Mouse (Mus musculus): ENCODE measurements around the gene Hoxc8.

The Hoxc8 gene

DNA sequence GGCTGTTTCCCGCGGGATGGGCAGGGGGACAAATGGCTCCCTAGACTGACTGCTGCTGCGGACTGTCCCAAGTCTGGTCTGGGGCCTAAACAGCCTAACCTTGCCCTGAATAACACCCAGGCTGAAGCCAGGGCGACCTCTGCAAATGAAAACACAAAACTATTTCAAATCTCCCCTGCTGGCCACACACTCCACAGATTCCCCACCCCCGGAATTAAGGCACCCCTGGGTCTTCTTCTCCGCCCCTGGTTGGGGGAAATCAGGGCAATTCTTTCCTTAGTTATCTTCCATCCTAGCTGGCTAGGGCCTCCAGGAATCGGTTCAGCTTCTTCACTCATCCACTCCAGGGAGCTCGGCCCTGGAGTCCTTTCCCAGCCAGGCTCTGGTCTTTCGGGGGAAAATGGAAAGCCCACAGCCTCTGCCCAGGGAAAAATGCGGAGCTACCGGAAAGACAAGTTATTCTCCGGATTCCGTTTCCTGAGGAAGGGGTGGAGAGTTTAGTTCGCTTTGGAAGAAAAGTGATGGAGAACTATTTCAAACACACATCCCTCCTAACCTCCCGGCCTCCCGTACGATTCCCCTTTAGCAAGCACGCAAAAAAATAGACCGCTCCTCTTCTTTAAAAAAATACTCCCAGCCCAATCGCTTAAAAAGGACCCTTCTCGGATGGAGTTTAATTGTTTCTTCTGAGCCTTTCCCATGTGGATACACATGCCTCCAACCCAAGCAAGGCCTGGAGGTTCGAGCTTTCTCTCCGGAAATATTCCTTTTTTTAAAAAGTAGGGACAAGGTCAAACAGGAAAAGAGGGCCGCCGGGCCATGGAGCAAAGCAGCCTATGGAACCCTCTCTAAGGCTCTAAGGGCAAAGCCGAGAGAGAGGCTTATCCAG, 25.2 kb upstream of the Hoxc8 start:
- DNase-seq, result no peak

- peak; percentile 51 to 52 for DNase-seq
Observed at GRCm38 (mm10) chr15:102965892-102966775, 24.3 kb upstream of the Hoxc8 start.

- no peak for DNase-seq
Observed at GRCm38 (mm10) chr15:102966776-102967311, 23.6 kb upstream of the Hoxc8 start, which contains the start of gene Hoxc10. Gene Hoxc10 (plus strand): TSS chr15:102966796.

GRCm38 (mm10) chr15:102967312-102967510, 23.2 kb upstream of the Hoxc8 start, which contains the start of gene Hoxc5:
Gene Hoxc5 (plus strand): TSS chr15:102967443.
- no peak for DNase-seq

GRCm38 (mm10) chr15:102967511-102968397, 22.7 kb upstream of the Hoxc8 start:
- DNase-seq, result no peak

DNA sequence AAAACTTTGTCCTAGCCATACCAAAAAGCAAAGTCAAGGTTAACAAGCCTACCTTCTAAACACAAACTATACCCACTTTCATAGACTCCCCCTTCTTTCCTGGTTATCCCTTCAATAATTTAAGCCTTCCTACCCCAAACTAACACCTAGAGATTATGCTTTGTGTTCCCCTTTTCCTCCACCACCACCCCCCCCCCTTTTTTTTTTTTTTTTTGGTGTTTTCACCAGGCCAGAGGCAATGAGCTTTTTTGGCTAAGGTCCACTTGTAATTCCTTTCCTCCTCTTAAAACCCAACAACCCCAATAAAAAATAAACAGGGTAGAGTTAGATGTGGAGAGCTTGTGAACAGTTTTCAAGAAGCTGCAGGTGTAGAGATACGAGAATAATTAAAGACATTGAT, 21.1 kb upstream of the Hoxc8 start:
- DNase-seq, result no peak

DNA sequence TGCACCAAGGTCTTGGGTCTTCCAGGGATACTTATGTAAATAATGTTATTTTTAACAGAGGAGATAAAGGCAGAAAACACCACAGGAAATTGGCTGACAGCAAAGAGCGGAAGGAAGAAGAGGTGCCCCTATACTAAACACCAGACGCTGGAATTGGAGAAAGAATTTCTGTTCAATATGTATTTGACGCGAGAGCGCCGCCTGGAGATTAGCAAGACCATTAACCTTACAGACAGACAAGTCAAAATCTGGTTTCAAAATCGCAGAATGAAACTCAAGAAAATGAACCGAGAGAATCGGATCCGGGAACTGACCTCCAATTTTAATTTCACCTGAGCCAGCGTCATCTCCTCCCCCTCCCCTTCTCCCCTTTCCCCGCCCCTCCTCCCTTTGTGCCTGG, 19.7 kb upstream of the Hoxc8 start:
- DNase-seq, result no peak

- DNase-seq, result no peak
Observed at GRCm38 (mm10) chr15:102972254-102972653, 18.2 kb upstream of the Hoxc8 start.

- no peak for DNase-seq
Observed at GRCm38 (mm10) chr15:102972753-102973152, 17.7 kb upstream of the Hoxc8 start.

GRCm38 (mm10) chr15:102975034-102975433, 15.4 kb upstream of the Hoxc8 start:
- no peak for DNase-seq

DNA sequence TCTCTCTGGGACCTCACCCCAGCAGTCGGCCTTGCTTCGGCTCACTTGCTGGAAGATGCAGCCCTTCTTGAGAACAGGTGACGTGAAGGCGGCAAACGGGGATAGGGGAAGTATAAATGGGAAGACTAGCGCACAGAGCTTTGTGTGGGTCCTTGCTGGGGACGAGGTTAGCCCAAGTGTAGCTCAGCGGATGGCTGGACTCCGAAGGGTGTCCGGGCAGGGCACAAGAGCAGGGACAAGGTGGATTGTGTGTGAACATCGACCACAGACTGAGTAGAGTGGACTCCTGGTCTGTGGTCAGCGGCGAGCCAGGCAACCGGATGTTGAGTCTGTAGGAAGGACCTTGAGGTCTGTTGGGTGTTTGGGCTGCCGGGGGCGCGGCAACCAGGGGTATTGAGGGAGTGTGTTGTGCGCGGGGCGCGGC, 14.7 kb upstream of the Hoxc8 start:
- no peak for DNase-seq

GRCm38 (mm10) chr15:102976171-102976570, 14.2 kb upstream of the Hoxc8 start, which contains the start of gene Hoxc9:
Gene Hoxc9 (plus strand): TSS chr15:102976439.
- DNase-seq, result no peak

DNA sequence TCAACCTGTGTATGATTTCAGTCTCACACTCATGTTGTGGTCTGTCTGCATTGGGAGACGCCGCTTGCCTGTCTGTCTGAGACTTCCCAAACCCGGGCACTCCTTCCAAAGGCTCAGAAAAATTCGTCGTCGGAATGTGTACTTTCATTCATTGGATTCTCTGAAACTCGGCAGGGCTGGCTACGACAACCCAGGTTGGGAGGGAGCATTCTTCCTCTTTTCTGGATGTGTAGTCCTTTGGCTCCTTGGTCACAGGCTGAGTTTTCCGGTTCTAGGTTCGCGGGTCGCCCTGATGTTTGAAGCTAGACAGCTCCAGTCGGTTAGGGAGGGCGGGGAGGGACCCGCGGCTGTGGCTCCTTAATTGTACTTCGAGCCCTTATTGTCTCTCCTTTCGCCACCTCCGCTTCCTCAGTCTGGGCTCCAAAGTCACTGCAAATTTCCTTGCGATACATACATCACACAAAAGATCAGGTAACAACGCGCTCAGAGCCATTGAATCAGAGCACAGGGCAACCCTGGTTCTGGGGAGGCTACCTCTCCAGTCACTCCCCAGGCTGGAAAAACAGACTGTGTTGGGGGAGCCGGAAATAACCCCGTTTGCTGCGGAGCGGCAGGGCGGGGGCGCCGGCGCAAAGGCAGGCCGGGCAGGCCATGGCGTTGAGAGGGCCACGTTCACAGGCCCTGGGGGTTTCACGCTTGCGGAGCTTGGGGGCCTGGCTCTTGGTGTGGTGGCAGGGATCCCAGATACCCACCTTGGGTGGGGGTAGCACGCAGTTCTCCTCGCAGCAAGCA, 13.6 kb upstream of the Hoxc8 start:
- no peak for DNase-seq

- no peak for DNase-seq
Observed at GRCm38 (mm10) chr15:102977423-102977974, 12.9 kb upstream of the Hoxc8 start.

DNA sequence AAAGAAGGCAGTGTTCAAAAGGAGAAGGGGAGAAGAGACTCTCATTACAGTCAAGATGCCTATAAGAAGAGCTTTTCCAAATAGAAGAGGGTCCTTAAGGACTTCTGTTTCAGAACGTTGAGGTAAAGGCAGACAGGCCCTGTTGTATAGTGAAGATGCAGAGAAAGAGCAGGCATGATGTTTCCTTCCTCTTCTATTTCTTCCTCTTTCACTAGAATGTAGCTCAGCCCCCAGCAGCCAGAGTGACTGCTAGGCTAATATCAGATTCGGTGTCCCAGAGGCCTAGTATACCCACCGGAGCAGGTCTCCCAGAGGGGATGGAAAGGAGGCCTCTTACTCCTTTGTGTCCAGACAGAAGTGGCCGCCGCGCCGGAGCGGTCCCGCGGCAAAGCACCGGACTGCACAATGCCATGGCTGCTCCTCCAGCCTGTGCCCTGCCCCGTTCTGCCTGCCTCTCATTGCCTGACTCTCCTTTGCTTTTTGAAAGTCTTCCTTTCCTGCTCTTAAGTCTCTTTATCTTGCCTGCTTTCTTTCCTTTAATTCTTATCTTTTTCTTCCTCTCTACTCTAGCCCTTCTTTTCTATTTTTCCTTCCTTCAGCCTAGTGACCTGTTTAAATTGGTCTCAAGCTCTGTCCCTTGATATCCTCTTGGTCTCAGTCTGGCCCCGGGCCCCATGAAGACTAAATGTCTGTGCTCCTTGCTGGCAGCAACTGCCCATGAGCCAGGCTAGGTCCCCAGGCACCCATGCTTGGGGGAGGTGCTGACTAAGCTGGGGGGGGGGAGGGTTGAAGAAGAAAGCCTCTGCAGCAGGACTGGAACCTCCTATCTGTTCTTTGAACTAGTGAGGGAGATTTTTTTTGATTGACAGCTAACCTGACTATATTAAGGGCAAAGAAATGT, 11.5 kb upstream of the Hoxc8 start:
- DNase-seq, result no peak

DNA sequence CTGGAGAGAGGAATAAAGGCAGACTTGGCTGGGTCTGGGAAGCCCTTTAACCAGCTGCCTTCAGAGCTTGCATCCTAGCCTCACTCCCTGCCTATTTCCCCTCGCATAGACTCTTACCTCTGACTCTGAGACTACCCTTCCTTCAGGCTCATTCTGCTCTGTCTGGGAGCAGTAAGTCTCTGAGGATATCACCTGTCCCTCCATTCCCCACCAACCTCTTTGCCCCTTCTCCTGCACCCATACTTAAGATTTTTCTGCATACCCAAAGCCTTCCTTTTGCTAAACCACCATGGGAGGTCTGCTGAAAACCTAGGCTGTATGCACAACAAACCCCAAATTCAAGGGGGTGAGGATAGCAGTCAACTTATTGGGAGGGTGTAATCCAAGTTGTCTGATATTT, 10.5 kb upstream of the Hoxc8 start:
- no peak for DNase-seq

- DNase-seq, result no peak
Observed at GRCm38 (mm10) chr15:102980352-102980751, 10.1 kb upstream of the Hoxc8 start.

- DNase-seq, result no peak
Observed at GRCm38 (mm10) chr15:102980912-102981311, 9.5 kb upstream of the Hoxc8 start.

DNA sequence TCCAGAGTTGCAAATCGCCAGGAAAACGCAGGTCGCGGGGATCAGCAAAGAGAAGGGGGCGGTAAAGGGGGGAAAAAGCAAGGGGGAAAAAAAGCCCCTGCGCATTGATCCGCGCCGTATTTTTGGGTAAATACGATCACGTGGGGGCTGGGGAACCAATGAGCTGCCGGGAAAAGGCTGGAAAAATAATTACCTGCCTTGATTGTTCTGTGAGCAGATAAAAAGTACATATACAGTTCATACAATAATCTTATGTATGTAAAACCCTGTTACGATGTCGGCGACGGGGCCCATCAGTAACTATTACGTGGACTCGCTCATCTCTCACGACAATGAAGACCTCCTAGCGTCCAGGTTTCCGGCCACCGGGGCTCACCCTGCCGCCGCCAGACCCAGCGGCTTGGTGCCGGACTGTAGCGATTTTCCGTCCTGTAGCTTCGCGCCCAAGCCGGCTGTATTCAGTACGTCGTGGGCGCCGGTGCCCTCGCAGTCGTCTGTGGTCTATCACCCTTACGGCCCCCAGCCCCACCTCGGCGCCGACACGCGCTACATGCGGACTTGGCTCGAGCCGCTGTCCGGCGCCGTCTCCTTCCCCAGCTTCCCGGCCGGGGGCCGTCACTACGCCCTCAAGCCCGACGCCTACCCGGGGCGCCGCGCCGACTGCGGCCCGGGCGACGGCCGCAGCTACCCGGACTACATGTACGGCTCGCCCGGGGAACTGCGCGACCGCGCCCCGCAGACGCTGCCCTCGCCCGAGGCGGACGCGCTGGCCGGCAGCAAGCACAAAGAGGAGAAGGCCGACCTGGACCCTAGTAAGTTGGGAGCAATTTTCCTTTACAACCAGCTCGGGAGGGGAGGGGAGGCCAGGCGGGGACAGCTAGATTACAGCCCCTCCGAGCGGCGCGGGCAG, 8.8 kb upstream of the Hoxc8 start:
- DNase-seq, result no peak
